Mouse (Mus musculus): Measurements from ENCODE around the gene Arhgdia.
"Not testable (repeated sequence)": the region's sequence is repeated elsewhere in the genome, so short reads cannot be mapped to it uniquely, and the experiment has no call there.

Arhgdia gene

DNA sequence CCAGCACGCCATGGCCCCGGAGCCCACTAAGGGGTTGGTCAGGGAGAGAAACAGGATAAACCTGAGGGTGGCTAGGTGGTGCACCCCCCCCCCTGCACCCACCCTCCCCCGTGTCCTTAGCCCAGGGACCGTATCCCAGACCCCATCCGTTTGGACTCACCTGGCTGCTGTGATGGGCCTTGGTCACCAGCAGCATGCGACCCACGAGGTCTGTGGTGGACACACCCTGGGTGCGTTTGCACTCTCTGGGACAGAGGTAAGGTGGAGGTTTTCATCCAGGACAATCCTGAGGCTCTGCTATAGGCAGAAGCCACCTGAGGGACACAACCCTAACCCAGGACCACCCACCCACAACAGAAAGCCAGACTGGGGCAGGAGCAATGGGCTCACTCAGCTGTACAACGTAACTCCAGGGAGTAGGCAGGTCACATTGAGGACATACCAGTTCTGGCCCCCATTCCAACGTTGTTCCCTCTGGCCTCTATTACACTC is 32.1 kb upstream of the Arhgdia start:
- no peak for DNase-seq (ENCODE audit: low spot score)

DNA sequence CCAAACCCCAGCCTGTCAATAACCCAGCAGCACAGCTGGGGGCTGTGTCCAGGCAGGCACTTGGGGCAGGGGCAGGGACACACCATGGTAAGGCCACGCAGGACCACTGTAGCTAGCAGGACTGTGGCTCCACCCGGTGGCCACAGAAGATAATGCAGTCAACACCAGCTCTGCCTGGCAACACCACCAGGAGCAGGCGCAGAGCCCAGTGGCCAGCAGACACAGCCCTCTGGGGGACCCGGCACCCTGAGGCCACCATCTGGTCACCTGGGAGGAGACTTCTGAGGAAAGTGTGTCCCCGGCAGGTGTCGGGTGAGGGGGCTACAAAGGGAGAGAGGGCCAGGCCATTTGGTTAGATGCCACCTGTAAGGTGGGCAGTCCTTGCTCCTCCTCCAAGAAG is 31.3 kb upstream of the Arhgdia start:
- DNase-seq (ENCODE audit: low spot score) = peak; percentile 83

DNA sequence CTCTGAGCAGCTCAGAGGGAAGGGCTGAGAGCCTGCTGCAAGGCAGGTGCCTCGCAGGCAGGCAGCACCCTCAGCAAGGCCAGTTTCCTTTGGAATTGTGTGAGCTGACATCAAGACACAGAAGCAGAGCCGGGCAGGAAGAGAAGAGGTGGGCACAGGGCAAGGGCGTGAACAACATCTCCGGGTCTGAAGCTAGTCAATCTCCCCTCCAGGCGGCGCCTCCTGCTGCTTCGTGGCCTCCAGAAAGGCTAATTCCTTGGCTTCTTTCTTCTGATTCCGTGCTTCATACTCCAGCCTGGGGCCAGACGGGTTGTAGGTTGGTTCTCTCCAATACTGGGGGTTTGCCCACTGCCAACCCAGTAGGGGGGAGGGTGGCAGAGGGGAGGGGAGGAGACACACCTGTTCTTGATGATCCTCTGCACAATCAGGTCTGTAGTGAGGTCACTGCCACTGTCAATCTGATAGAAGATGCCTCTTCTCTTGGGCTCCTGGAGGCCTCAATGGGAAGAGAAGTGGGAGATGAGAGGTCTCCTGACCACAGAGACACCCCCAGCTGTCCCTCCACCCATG is 29.1 kb upstream of the Arhgdia start:
- no peak for DNase-seq (ENCODE audit: low spot score)

DNA sequence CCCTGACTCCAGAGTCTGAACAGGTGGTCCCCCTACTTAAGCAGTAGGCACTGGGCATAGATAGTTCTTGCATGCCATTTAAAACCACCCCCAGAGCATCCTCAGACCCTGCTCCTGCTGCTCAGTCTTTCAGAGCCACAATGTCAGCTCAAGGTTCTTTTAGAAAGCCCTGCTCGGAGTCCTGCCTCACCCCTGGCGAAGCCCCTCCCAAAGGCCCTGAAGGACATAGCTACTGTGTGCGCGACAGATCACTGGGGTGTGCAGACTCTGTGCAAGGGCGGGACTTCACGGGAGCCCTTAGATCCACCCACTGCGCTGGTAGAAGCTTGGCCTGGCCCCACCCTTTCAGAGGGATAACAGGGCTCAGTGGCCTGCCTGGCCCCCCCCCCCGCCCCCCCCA is 27.8 kb upstream of the Arhgdia start:
- DNase-seq (ENCODE audit: low spot score) = no peak

DNA sequence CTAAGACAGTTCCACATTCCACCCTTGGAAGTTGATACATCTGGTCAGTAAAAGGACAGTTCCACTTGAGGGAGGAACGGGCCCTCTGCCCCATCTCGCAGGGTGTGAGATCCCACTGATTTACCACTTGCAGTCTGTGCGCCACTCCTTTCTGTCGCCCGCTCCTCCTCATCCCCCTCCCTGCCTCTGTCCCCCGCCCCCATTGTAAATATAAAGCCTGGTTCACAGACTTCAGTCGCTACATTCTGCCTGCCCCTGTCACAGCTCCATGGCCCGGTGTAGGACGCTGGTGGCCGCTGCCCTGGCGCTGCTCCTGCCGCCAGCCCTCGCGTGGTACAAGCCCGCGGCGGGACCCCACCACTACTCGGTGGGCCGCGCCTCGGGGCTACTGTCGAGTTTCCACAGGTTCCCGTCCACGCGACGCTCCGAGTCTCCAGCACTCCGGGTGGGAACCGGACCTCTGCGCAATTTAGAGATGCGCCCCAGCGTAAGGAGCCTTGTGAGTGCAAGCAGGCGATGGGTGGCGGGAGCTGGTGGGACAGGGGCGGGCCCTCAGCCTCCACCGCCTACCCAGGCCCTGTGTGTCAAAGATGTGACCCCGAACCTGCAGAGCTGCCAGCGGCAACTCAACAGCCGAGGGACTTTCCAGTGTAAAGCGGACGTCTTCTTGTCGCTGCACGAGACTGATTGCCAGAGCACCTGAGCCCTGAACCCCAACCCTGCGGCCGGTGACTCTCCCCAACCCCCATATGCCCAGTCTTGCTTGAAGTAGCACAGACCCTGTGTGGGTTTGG is 27.0 kb upstream of the Arhgdia start, which contains the start of gene Npb:
Npb (plus strand) TSS at position 237 of the 794 bp plus-strand sequence.
- DNase-seq (ENCODE audit: low spot score) = no peak

DNA sequence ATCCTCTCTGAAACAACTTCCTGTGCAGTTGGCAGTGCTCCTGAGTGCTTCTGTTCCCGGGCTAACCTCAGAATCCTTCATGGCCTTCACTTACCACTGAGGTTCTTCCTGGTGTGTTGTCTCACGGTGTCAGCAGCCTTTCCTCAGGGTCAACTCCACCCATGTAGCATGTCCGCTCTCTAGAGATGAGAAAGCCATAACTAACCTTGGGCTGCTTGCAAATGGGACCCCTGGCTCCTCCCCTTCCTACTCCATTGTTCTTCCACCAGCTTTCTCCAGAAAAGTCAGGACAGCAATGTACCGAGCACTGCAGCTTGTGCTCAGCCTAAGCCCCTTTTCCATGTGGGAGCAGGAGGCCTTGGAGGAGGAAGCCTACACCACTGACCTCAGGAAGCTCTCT is 25.3 kb upstream of the Arhgdia start:
- no peak for DNase-seq (ENCODE audit: low spot score)

DNA sequence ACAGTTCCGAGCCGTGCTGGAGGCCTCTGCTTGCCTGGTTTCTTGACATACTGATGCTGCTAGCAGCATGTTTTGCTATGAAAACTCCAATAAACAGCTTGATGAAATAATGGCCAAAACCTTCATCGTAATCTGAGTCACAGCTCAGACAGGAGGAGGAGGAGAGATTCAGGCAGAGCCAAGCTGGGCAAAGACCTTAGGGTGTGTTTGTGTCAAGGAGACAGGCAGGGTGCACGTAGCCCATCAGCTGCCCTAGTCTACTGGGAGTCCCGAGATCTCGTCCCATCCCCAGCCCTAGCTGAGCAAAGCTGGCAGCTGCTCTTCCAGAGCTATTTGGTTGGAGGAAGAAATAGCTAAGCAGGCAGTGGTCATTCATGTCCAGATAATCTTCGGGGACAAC is 24.2 kb upstream of the Arhgdia start:
- no peak for DNase-seq (ENCODE audit: low spot score)

DNA sequence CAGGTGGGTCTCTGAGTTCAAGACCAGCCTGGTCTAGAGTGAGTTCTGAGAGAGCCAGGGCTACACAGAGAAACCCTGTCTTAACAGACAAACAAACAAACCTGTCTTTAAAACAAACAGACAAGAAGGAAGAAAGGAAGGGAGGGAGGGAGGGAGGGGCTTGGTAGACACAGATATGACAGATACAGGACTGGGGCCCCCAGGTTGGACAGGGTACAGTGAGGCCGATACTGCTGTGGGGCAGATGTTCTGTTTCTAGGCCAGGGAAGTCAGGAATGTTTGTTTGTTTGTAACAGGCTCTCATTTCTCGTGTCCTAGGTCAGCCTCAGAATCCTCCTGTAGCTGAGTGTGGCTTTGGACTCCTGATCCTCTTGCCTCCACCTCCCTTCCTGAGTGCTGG is 22.1 kb upstream of the Arhgdia start:
- DNase-seq (ENCODE audit: low spot score) = no peak

DNA sequence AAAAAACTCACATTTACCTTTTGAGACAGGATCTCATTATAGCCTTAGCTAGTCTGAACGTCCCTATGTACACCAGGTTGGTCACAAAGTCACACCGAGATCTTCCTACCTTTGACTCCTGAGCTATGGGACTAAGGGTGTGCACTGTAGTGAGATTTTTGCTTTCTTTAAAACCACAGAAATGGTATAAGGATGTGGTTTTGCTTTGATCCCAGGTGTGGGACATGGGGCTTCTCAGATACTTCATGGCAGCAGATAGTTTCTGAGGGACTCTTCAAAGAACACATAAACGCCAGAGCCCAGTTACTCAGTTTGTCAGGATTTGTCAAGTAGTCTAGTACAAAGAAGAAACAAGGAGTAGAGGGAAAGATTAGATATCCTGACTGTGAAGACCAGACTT is 19.3 kb upstream of the Arhgdia start:
- no peak for DNase-seq (ENCODE audit: low spot score)

DNA sequence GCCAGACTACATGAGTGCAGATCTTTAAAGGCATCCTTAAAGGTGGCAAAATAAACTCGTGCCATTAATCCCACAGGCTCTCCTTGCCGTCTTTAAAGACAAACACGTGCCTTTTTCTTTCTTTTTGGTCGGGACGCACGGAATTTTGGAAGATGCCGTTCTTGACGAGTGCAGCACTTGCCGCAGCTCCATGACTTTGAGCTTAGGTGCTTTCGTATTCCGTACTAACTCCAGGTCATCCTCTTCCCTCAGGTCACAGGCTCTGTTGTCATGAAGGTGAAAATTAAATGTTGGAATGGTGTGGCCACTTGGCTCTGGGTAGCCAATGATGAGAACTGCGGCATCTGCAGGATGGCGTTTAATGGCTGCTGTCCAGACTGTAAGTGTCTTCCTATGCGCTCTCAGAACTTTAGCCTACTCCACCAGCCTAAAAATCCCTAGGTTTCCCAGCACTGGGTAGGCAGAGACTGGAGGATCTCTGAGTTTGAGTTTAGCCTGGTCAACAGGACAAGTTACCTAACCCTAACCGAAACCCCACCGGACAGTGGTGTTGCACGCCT is 17.6 kb upstream of the Arhgdia start:
- no peak for DNase-seq (ENCODE audit: low spot score)

DNA sequence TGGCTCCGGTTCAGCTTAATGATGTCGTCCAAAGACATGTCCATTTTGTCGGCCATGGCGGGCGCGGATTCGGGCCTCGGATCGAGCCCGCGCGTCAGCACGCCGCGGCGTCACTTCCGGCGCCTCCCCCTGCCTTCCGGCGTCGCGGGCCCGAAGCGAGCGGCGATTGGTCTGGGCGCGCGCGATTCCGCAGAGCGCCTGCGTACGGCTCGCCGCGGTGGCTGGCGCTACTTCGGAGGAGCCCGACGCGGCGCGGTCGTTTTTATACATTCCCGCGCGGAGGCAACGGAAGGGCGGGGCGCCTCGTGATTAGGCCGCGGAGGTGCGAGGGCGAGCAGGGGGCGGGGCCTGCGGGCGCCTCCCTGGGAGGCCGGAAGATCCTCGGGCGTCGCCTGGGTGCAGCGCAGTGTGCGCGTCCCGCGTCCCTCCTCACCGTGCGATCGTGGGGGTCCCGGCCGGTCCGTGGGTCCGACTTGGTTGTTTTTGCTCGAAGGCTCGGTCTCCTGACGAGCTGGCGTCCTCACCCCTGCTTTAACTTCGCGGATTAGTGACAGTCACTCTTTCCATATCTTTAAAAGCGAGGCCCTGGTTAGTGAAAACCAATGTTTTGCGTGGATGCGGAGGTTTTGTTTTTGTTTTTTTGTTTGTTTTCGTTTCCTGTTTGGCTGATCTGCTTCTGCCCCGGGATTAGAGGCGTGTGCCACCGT is 17.0 kb upstream of the Arhgdia start, which contains the start of the genes Alyref and Anapc11:
Alyref (minus strand) TSS at position 83 of the 707 bp plus-strand sequence.
Anapc11 (plus strand) TSS at position 139 of the 707 bp plus-strand sequence.
- peak; percentile 97 for DNase-seq (ENCODE audit: low spot score)

DNA sequence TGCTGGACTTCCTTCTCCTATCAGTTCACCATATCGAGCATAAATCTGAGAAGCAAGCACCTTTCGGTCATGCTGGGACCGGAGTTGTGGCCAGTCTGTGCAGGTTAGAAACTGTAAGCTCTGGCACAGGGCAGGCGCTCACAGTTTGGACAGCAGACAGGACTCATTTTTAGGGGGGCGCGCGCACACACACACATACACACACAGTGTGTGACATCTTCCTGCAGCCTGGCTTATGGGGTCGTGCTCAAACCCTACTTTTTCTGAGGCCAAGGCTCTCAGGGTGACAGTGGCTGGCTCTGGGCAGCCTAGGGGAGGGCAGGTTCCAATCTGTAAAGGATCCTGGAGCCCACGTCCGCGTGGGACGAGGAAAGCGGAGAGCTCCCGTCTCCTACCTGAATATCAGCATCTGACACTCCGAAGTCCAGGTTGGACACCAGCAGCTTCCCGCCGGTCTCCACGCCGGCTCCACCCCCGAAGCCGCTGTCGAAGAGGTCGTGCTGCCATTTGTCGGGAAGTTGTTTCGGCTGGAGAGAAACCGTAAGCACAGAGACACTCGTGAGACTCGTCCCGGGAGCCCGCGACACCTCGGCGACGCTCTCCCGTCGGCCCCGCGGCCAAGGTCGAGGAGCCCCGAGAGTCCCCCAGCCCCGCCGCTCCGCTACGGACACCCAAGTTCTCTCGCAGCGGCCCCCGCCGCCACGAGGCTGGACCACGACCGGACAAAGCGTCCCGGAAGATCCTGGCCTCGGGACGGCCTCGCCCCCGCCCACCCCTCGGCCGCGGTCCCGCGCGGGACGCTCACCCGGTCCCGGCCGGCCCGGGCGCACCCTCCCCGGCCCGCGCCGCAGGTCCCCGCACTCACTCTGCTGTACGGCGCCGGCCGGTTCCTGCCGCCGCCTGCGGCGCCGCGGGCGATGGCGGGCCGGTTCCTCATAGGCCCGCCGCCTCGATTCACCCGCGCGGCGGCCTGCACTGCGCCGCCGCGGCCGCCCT is 16.1 kb upstream of the Arhgdia start:
- no peak for DNase-seq (ENCODE audit: low spot score)

DNA sequence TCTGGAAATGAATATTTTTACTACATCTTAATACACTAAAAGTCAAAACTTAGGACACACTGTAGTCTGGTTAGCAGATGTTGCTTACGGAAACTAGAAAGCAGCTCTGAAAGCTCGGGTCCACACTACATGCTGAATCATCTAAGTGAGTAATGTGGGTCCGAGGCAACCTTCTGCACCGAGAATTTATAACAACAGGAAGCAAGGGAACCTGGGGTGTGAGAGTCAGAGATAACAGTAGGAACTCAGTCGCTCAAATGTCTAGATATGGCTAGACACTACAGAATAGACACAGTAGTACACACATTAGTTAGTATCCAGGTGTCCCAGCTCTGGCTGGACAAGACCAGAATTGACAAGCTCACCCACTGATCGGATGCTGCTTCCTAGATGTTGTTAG is 7.1 kb upstream of the Arhgdia start:
- DNase-seq (ENCODE audit: low spot score) = no peak

DNA sequence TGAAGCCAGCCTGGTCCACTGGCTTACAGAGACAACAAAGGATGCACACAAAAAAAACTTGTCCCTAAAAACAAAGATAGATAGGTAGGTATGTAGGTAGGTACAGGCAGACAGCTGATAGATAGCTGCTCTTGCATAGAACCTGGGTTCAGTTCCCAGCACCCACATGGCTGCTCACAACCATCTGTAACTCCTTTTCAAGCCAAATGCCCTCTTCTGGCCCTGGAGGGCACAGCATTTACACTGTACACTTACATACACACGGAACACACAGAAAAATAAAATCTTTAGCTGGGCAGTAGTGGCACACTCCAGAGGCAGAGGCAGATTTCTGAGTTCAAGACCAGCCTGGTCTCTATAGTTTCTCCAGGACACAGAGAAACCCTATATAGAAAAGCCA is 2.5 kb upstream of the Arhgdia start:
- no peak for DNase-seq (ENCODE audit: low spot score)

DNA sequence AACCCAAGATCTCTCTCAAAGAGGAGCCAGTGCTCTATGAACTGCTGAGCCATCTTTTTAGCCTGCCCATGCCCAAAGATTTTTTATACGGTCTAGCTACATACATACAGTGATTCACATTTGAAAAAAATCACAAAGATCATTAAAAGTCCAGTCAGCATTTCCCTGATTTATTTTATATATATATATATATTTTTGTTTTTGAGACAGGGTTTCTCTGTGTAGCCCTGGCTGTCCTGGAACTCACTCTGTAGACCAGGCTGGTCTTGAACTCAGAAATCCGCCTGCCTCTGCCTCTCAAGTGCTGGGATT is 1.5 kb upstream of the Arhgdia start:
- DNase-seq (ENCODE audit: low spot score) = not testable (repeated sequence)

DNA sequence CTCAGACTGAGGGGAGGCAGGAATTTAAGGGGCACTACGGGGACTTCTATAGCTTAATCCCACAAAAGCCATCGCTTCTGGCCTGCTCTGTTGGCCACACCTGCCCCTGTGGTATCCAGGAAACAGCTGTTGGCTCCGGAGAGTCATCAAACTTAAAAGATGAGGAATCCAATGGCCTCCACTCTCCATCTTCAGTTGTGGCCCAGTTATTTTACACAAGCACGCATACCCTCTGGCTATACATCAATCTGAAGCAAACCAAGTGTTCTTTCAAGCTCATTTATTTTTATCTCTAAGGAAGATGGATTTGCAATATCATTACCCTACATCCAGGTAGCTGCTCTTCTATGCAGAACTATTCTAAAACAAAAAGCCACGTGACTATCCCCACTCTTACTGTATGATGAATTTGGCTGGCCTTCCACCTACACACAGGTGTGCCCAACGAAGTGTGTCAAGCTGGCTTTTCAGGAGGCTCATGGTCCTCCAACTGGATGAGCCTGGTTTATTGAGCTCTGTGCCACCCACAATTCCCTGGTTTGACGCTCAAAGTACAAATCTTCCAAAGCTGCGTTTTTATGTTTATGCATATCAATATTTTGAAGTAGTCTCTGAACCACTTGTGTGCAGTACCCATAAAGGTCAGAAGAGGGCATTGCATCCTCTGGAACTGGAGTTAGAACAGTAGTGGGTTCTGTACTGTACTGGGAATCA is 1.0 kb upstream of the Arhgdia start:
- DNase-seq (ENCODE audit: low spot score) = peak; percentile 48

DNA sequence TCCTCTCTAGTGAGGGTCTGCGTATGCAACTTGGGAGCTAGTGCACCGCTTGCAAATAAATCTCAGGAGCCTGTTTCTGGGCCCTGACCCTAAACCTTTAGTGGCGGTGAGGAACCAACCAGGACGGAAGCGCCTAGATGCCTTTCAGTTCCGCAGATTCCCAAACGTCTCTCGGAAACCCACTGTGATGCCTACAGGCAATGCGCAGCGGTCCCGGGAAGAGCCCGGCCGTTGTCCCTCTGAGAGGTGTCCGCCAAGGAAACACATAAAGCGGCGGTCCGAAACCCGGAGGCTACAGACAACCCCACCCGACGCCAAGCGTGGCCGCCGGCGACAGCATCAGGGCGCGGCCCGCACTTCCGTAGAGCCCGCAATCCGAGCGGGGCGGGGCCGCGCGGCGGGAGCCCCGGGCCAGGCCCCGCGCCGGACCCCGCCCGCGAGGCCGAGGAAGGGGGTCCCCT is 523 bp downstream of the Arhgdia start:
- DNase-seq (ENCODE audit: low spot score) = peak; percentile 45

DNA sequence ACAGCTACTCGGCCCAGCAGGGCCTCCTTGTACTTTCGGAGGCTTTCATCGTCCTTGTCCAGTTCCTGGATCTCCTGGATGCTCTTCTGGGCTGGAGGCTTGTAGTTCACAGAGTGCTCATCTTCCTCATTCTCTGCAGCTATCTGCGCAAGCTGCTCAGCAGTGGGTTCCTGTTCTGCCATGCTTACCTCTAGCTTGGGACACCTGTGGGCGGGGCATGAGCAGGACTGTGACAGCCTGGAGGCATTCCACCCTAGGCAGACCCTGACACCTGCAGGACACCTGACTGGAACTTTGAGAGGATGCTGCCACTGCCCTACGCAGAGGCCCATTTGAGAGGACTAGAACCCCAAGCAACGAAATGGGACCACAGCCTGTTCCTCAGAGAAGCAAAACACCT is 1.2 kb downstream of the Arhgdia start:
- no peak for DNase-seq (ENCODE audit: low spot score)

DNA sequence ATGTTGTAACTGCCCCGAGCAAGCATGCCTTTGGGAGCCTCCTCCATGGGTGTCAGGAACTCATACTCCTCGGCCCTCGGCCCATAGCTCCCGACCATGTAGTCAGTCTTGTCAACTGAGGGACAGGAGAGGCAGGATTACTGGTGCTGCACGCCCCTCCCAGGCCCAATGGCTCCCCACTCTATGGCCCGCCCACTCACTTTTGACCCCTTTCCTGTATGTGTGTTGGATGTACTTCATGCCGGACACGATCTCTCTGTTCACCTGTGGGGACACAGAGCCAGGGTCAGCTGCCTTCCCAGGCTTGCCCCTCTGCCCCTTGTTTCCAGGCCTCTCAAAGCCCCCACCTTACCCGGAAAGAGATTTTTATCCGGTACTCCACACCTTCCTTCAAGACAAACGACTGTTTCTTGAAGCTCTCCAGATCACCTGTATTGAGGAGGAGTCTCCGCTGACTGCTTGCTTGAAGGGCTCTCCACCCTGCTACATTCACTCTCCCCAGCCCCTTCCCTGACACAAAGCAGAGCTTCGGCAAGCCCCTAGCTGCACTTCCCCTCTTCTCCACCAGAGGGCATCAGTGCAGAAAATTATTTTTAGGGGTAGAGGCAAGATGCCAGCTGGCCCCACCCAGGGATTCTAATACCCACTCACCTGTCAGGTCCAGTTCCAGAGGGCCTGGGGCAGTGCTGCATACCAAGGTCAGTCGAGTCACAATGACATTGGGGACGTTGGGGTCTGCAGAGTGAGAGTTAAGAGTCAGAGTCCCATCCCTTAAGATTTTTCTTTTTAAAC is 1.9 kb downstream of the Arhgdia start:
- peak; percentile 93 for DNase-seq (ENCODE audit: low spot score)

DNA sequence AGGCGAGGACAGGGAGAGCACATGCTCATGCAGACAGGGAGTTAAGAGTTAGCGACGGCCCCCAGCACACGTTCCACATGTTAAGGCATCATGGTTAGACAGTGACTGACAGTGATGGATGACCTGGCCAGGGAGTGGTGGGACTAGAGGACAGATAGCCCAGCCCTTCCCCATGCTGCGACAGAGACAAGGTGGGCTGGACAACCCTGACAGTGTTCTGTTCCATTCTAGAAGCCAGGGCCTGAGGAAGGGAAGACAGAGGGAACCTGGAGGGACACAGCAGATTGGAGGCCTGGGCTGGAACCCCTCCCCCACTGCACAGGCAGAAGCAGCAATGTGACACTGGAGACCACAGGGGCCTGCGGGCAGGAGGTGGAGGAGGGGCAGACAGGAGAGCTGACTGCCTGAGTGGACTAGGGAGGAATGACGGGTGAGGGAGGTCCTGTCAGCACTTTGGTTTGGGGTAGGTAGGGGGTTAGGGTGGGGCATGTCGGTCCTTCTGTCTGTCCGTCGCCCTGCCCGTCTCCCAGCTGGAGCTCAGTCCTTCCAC is 2.7 kb downstream of the Arhgdia start:
- DNase-seq (ENCODE audit: low spot score) = no peak
